Mouse (Mus musculus): ENCODE results near the gene Cyfip2.

Cyfip2 gene

DNA sequence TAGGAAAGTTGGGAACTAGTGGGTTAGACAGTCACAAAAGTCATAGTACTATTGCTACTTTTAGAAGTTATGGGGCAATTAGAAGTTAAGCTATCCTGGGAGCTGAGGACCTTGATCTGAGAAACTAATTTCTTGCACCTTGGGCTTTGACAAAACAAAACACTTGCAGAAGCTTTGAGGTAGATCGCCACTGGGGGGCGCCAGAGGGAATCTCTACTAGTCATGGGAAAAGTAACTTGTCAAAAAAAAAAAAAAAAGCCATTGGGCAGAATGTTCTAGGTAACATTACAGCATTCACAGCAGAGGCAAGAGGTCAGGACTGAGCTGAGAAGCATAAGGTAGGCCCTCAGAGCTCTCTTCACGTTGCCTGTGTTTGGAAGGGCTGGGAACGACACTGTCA is 75.7 kb downstream of the Cyfip2 start:
- peak; percentile 20 to 43 for DNase-seq (ENCODE audit: low spot score in 2 of 2)

DNA sequence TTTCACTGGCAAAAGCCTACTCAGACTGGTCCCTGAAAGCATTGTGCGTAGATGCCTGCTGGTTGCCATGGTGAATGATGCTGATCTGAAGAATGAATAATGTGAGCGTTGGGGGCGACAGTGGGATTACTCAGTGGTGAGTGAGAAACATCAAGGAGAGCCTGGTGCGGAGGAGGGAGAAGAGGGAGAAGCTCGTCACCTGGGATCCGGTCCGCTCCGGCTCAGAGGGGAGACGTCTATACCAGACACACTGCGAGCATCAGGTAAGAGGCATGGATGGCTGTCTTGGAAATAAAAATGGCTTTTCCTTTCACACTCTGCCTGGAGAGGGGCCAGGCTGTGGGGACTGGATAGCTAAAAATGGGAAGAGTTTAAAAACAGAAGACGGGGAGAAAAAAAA is 77.3 kb downstream of the Cyfip2 start, which contains the start of gene Fndc9:
Gene Fndc9, plus strand, starts transcription at position 198 of the 400 bp plus-strand sequence.
- no peak for DNase-seq (ENCODE audit: low spot score in 2 of 2)

DNA sequence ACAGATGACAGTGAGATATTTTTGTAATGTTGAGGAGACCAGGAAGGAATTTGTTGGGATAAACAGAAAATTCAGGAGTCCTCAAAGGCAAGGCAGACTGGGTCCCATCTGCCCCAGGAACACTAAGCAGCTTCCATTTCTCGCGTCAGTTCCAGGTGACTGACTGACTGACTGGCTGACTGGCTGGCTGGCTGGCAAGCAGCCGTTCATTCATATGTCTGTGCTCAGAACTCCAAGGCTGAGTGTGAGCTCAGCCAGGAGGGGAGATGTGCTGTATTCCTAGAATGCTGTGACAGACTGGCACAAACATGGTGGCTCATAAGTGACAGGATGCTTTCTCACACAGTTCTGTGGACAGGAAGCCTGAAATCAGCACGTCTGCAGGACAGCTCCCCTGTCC is 78.7 kb downstream of the Cyfip2 start:
- no peak for DNase-seq (ENCODE audit: low spot score in 2 of 2)

DNA sequence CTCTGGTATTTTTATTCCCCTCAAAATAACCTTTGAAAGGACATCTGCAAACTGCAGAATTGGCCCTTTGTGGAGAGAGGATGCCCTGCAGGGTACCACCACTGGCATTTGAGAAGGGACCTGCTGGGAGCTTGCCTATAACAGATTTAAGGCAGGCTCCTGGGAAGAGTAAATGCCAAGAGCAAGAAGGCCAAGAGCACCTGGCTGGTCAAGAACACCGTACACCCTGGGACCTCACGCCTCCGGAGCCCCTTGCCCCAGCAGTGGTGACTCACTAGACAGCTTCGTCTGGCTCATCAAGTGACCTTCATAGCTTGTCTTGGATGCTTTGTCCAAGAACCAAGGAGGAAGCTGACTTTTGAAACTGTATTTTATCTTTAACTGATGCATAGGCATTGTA is 79.9 kb downstream of the Cyfip2 start:
- no peak for DNase-seq (ENCODE audit: low spot score in 2 of 2)

DNA sequence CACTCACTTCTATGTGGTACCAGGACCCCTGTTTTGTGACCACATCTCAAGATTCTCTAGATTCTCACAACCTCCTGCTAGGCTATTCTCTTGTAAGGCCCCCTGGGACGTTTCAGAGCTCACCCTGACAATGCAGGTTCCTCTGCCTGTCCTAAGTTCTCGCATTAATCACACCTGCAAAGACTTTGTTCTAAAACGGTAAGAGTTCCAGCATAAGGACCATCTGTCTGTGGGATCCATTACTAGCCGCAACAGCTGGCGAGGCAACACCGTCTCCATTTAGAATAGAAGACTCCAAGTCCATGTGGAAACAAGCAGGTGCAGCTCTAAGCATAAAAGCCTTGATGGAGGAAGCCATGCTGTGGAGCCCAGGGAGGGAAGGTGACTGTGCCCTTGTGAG is 82.5 kb downstream of the Cyfip2 start:
- DNase-seq (ENCODE audit: low spot score in 2 of 2): no peak

DNA sequence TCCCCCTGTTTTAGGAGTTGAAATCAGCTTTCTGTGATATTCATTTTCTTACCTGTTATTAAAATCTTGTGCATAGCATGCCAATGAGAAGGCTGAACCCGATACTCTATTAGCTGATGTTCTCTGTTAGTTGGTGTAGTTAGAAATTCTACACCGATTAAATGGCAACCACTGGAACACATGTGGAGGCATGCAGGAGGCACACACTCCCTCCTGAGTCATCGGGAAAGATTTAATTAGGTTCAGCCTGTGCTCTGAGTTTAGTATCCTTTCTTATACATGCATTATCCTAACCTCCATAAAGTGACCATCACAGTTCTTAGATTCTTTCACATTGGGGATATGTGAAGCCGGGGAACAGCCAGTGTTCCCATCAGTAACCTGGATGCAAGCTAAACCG is 87.3 kb downstream of the Cyfip2 start:
- DNase-seq (ENCODE audit: low spot score in 2 of 2): no peak

DNA sequence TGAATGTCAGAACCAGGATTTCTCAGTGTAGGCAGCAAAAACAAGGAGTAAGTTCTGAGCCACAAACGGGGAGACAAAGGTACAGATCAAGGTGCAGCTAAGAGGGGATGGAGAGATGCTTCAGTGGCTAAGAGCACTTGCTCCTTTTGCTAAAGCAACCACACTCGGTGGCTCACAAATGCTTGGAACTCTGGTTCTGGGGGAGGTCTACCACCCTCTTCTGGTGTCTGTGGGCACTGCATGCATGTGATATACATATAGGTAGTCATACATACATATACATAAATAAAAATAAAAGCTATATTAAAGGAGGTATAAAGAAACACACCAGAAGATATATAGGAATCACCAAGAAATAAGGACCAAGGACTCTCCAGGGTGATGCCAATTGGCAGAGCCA is 89.1 kb downstream of the Cyfip2 start:
- DNase-seq (ENCODE audit: low spot score in 2 of 2): no peak

DNA sequence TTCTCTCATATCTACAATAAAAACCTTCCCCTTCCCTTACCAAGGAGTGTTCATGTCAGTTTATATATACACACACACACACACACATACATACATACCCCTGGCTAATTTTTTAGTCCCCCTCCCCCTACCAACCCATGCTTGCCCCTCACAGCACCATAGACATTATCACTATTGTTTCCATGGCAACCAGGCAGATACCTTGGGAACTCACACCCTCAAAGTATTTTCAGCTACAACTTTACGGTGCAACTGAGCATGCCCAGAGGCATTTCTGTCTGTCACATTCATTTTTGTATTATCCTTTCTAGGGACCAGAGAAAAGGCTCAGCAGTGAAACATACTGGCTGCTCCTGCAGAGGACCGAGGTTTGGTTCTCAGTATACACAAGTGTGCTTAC is 92.4 kb downstream of the Cyfip2 start:
- DNase-seq (ENCODE audit: low spot score in 2 of 2): no peak

DNA sequence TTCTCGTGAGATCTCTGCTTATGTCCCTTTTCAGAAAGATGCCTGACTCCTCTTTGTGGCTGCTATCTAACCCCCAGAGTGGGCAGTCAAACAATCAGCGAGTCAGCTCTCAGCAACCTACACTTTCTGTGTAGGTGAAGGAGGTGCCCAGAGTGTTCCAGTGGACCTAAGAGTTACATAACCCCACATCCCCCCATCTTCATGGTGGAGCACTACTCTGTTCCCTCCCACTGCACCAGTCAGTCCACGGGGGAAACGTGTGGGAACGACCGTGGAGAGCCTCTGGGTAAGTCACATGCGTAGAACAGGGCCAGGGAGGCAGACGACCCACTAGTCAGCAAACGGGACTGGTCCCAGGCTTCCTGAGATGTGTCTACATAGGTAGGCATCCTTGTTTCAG is 93.3 kb downstream of the Cyfip2 start:
- no peak for DNase-seq (ENCODE audit: low spot score in 2 of 2)

DNA sequence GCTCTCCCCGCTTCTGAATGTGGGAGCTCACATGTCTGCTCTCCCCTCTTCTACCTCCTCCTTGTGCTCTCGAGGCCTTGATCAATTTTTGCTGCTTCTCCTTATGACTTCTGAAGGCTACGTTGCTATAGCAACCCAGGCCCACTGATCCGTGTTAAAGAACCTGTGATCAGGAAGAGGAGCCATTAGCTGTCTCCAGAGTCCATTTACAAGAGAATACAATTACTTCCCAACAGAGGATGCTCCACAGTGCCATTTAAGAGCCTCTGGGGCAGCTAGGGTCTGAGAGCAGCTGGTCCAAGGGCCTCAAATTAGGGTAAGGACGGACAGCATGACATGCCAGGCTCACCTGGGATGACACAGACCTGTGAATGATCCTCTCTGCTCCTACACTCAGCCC is 94.1 kb downstream of the Cyfip2 start:
- no peak for DNase-seq (ENCODE audit: low spot score in 2 of 2)

DNA sequence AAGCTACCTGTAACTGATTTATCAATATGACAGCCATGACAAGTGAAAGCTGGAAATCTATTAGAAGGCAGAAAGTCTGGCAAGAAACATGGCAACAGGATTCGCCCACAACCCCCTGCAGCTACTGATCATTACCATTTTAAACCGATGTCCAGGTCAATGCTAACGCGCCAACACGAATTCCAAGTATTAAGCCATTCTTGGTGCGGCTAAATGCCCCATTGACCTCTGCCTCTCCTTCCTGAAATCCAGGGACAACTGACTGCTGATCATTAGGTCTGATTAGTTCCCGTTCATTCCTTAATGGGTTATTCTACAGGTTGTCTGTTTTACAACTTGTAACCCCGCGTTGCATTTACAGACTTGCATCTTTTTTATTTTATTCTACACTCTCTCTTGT is 95.0 kb downstream of the Cyfip2 start:
- no peak for DNase-seq (ENCODE audit: low spot score in 2 of 2)

DNA sequence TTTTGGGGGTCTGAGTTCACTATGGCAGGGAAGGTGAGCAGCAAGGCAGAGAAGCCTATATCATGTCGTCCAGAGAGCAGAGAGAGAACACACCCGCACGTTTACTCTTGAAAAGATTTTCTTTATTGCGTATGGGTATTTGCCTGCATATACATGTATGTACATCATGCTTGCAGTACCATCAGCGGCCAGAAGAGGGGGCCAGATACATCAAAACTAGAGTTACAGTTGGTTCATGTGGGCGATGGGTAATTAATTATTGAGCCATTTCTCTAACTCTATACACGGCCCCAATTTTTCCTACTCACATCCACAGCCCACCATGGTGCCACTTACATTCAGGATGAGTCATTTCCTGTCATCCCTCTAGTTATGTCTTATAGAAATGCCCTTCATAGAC is 96.0 kb downstream of the Cyfip2 start:
- no peak for DNase-seq (ENCODE audit: low spot score in 2 of 2)

DNA sequence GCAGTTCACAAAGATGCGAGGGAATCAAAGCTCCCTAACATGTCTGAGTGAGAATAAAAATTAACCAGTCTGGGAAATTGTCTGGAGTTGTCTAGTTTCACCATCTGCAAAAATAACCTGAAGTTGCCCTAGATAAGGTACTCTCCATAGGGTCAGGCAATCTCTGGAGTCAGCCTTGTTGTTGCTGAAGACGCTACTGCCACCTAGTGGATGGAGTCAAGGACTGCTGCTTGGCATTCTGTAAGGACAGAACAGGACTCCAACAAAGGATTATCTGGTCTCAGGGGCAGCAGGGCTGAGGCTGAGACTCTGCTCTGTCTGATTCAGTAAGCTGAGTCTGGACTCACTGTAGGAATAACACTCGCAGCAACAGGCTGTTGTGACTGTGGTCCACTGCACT is 97.3 kb downstream of the Cyfip2 start:
- DNase-seq (ENCODE audit: low spot score in 2 of 2): peak in 1 of 2 experiments; percentile 52

DNA sequence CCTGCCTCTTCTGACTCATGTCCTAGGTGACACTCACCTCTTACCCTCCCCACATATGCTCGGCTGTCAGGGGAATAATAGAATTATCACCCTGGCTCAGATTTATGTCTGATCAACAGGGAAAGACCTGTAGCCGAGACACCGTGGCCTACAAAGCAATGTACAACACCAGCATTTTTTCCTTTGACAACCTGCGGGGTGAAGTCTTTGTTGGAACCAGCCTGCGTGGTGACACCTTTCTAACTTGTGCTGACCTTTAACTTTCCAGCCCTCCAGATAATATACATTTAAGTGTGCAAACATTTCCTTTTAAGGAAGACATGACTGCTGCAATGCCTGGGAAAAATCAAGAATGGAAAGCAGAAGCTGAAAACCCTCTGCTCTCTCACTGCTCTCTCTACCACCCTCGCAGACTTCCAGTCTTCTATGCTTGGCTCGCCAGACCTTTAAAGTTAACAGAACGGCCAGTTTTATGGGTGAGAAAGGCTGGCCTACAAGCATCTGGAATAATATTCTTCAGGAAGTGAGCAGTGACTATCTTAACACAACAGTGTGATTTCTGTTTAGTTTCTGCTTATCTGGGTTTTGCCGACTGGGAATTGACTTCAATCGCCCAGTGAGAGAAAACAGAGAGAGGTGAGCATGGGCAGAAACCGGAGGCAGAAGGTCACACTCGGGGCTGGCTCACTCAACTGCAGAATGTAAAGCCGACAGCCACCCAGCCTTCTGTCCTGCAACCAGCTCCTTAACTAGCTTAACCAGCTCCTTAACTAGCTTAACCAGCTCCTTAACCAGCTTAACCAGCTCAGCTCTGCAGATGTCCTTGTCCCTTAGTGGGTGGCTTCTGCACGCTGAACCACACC is 98.1 kb downstream of the Cyfip2 start:
- no peak for DNase-seq (ENCODE audit: low spot score in 2 of 2)

DNA sequence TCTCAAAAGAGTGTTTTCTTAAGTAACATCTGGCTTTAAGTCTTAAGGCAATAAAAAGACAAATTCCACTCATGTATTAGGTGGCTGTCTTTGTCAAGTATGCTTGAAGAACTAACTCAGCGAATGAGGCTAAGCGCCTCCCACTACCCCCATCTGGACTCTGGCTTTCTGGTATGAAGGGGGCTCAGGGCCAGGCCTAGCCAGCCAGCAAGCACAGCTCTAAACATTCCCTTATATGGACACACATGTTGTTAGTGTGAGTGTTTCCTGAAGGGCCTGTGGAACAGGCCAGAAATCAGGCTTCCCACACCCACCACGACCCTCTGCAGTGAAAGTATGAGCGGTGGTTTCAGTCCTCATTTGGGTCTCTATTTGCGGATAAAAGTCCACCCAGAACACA is 98.8 kb downstream of the Cyfip2 start:
- no peak for DNase-seq (ENCODE audit: low spot score in 2 of 2)

DNA sequence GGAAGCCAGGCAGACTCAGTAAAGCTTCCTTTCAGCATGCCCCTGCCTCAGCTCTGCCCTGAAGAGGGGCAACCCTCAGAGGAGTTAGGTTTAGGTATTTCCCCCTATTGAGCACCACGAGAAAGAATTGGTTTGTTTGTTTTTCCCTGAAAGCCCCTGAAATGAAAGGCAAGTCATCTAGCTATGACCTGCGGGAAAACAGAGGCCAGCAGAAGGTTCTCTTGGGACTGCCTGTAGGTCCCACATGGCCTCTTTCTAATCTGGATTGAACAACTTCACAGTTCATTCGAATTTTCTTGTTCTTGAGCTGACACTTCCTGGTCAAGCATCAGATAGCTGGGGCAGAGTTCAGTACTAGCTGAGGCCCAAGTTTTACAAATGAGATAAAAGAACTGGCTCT is 100.8 kb downstream of the Cyfip2 start:
- DNase-seq (ENCODE audit: low spot score in 2 of 2): no peak

DNA sequence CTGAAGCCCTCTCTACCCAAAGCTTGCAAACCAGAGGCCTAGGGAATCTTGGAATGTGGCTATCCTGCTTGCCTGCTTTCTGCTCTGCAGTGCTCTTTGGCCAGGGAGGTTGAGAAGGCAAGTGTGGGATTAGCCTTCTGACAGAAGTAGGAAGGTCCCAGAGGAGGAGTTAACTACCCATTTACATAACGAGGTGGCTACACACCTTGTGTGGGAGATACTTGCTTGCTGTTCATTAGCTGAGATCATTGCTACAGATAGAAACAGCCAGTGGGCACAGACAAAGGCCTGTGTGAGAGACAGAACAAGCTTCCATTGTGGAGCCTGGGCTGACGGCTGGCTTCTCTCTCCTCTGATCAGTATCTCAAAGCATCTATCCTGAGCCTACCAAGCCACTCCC is 102.8 kb downstream of the Cyfip2 start:
- no peak for DNase-seq (ENCODE audit: low spot score in 2 of 2)

DNA sequence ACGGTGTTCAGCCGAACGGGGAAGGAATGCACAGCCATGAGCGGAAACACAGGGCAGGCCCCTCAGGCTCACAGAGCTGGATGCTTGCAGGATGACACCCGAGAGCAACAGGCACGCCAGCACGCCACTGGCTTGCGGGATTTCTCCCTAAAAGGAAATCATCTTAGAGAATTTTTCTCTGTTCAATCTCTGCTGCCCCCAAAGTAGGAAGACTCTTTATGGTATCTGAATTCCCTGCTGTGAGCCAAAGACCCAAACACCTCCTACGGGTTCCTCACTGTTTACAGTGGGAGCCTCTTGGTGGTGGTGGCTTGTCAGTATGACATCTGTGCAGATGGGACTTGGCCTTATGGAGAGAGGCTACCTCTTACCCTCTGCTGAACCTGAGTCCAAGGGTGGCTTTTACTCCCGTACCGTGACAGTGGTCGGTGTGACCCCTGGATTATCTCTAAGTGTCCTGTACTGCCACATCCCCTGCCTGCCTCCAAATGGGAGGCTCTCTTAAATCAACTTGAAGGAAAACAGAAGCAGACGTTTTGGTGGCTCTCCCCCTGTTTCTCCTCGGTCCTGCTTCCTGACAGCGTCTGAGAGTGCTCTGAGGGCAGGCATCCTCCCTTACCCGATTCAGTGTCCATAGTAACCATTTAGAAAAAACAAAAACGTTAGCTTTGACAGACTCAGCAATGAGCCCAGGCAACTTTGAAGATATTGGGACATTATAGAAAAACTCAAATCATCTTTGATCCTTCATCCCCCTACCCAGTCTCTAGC is 106.8 kb downstream of the Cyfip2 start:
- DNase-seq (ENCODE audit: low spot score in 2 of 2): no peak

DNA sequence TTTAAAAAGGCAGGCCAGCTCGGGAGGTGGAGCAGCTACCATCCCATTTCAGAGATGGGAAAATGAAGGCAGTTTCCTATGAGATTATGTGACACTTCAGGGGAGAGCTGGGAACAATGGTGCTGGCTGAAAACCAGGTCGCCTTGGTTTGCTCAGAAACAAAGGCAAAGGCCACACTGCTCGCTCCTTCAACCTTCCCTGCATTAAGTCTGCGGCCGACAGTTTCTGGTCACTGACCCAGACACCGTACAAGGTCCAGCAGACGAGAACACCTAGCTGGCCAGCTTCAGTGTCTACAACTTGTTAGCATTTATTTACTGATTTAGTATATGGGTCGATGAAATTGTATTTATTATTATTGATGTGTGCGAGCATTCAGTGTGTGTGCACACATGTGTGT is 107.8 kb downstream of the Cyfip2 start:
- DNase-seq (ENCODE audit: low spot score in 2 of 2): no peak

DNA sequence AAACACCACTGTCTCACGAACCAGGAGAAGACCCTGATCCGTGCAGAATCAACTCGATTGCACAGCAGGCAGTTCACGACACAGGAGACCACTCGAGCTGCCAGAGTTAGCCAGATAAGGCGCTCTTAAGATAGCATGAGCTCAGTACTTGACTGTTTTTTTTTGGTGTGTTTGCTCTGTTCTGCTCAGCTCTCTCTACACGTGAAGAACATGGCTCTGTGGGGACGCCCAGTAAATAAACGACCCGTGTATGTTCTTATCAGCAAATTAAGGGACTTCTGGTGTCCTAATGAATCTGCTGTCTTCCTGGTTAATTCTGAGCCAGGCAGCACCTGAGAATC is 110.1 kb downstream of the Cyfip2 start:
- DNase-seq (ENCODE audit: low spot score in 2 of 2): no peak

DNA sequence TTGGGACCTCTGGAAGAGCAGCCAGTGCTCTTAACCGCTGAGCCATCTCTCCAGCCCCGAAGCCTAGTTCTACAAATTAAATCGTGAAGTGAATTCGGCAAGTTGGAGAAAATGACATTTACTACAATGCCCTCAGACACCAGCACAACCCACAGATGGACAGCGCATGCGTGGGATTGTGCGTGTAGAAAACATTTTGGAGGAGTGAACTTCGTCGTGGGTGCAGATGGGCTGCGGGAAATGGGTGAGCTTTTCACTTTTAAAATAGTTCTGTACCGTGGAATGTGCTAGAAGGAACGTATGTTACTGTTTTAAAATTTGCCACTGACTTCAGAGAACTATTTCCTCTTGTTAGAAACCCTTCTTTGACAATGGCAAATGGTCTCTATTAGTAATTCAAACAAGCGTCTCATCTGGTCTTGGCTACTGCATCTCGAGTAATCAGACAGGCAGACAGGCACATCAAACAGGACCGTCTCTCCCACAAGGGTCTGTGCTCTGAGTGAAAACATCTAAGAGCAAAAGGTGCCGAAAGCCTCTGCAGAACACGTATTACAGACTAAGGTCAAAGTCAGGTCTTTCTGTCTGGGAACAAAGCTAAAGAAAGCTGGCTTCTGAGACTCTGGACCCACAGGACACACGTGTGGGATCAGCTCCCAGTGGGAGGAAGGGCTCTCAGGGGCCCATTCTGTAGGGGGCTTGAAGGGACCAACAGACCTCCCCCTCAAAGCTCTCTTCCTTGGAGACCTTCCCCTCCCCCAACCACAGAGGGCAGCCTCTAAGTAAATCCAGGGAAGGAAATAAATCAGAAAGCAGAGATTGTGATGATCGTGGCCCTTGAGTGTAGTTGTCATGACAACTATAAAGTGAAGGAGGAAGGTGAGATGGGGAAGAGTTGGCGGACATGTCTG is 110.8 kb downstream of the Cyfip2 start:
- no peak for DNase-seq (ENCODE audit: low spot score in 2 of 2)

DNA sequence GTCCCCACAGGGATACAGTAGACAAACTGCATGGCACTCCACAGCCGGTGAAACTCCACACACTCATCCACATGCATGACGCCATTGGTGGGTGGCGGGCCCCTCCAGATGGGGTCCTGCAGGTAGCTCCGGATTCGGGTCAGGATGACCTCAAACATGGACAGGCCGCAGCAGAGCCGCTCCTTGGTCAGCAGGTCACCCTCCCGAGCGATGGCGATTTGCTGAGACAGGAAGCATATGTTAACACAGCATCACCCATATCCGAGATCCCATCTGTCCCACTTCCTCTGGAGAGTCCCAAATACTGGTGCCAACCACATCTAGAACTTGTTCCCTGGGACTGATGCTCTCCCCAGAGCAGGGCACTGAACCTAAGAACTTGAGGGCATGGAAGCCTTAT is 112.0 kb downstream of the Cyfip2 start:
- no peak for DNase-seq (ENCODE audit: low spot score in 2 of 2)

Measured in urinary bladder, postnatal 36 days (tissue).